Mouse (Mus musculus): ENCODE measurements at regions not wholly inside any gene's neighbourhood (a gene's known extent, or its start where the extent isn't known, plus 50 kb on each side); places are given as distances from the start of the nearest gene placed in this dataset.

DNA sequence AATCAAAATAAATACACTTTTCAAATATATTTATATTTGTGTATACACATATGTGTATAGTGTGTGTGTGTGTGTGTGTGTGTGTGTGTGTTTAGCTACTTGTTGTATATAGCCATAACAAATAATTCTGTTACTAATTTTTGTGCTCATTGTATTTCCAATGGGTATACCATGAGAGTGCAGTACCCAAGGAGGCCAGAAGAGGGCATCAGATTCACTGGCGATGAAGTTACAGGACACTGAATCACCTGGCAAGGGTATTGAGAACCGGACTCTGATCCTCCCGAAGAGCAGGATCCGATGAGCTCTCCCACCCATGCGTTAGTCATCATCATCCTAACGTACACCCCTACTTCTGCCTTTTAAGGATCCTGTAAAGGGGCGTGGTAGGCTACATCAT is 249.3 kb upstream of the Rpl38 start:
- TF ChIP-seq POLR2A (IDR thresholded peaks at IDR 0.05; ENCODE audit: extremely low read depth, insufficient read depth, low read length) (no peak), CTCF (IDR thresholded peaks at IDR 0.05; ENCODE audit: extremely low read depth, insufficient read depth, low read length) (0 out of 2 replicates have a peak, but pooled peaks have one; percentile 16)
